Mouse (Mus musculus) cerebellum, adult 18-20 months (tissue): ENCODE results near the gene Camkmt.

Source experiments
- DNase-seq, 2 experiments: peaks; one replicate each; pipeline ENCODE4 v3.0.0; 2021

Gene Camkmt

GRCm38 (mm10) chr17:85374834-85375176 is 284.5 kb downstream of the Camkmt start:
- DNase-seq, result no peak

GRCm38 (mm10) chr17:85375523-85375922 is 285.2 kb downstream of the Camkmt start:
- no peak for DNase-seq

GRCm38 (mm10) chr17:85377496-85377895 is 287.1 kb downstream of the Camkmt start:
- no peak for DNase-seq

GRCm38 (mm10) chr17:85379101-85379500 is 288.7 kb downstream of the Camkmt start:
- no peak for DNase-seq

GRCm38 (mm10) chr17:85381578-85382223 is 291.3 kb downstream of the Camkmt start:
- no peak for DNase-seq

- no peak for DNase-seq
Measured at GRCm38 (mm10) chr17:85382344-85382743, 292.0 kb downstream of the Camkmt start.

- DNase-seq, result no peak
Measured at GRCm38 (mm10) chr17:85382906-85383305, 292.6 kb downstream of the Camkmt start.

- DNase-seq, result no peak
Measured at GRCm38 (mm10) chr17:85393091-85393890, 302.9 kb downstream of the Camkmt start.

GRCm38 (mm10) chr17:85393891-85394321 is 303.6 kb downstream of the Camkmt start:
- no peak for DNase-seq

GRCm38 (mm10) chr17:85395502-85395901 is 305.1 kb downstream of the Camkmt start:
- DNase-seq, result no peak

GRCm38 (mm10) chr17:85400751-85401150 is 310.4 kb downstream of the Camkmt start:
- DNase-seq, result no peak

- DNase-seq, result no peak
Measured at GRCm38 (mm10) chr17:85405161-85405560, 314.8 kb downstream of the Camkmt start.

GRCm38 (mm10) chr17:85406195-85406594 is 315.8 kb downstream of the Camkmt start:
- no peak for DNase-seq

GRCm38 (mm10) chr17:85428831-85429230 is 338.5 kb downstream of the Camkmt start:
- DNase-seq, result no peak

GRCm38 (mm10) chr17:85432923-85433322 is 342.6 kb downstream of the Camkmt start:
- no peak for DNase-seq

GRCm38 (mm10) chr17:85443036-85443435 is 352.7 kb downstream of the Camkmt start:
- no peak for DNase-seq

- DNase-seq, result no peak
Measured at GRCm38 (mm10) chr17:85454419-85454983, 364.1 kb downstream of the Camkmt start.

GRCm38 (mm10) chr17:85455063-85455462 is 364.7 kb downstream of the Camkmt start:
- no peak for DNase-seq

GRCm38 (mm10) chr17:85458075-85458474 is 367.7 kb downstream of the Camkmt start:
- no peak for DNase-seq

- DNase-seq, result no peak
Measured at GRCm38 (mm10) chr17:85458589-85458988, 368.2 kb downstream of the Camkmt start.

GRCm38 (mm10) chr17:85461577-85461976 is 371.2 kb downstream of the Camkmt start:
- no peak for DNase-seq

- DNase-seq, result no peak
Measured at GRCm38 (mm10) chr17:85463497-85464392, 373.4 kb downstream of the Camkmt start.
